Mouse (Mus musculus): ENCODE results near the gene Ttc38.

Gene Ttc38

DNA sequence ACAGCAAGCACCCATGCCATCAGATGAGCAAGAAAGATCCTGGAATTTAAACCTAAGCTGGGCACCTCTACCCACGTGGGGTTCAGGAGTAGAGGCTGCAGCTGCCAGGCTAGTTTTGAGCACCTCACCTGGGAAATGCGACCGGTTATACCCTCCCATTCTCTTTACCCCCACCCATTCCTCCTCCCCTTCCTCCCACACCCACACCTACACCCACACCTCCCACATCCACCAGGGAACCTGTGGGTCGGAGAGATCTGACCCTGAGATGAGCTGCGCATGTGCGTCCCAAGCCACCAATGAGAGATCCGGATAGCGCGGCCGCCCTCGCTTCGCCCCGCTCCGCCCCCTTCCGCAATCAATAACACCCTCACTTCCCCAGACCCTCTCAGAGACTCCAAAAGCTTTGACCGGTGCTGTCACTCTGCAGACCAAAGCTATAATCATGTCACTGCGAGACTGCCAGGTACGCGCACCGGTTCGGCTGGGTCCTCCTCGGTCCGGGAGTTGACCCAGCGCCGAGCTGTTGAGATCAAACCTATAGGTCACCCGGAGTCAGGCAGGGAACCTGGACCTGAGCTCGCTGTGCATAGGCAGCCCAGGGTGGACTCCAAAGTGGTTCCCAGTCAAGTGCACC, at the start of gene Ttc38:
Ttc38 (plus strand) TSS at position 353 of the 637 bp plus-strand sequence.
- DNase-seq: peak; percentile 84

GRCm38 (mm10) chr15:85783146-85783545, 49.0 kb upstream of the Ttc38 start:
- no peak for DNase-seq

DNA sequence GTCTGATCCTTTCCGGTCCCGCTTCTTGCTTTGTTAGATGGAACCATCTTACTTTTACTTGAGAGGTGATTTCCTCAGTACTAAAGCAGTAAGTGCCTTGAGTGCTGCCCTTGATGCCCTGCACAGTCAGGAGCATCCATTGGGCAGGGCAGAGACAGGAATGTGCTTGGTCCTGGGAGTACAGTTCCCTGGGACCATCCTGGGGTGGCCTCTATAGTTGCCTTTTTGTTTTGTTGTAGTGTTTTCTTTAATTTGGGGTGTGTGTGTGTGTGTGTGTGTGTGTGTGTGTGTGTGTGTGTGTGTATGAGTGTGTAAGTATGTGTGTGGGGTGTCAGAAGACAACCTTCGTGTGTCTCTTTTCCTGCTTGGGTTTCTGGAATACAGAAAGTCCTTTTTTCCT, 47.8 kb upstream of the Ttc38 start:
- DNase-seq: no peak

GRCm38 (mm10) chr15:85786711-85787110, 45.4 kb upstream of the Ttc38 start:
- no peak for DNase-seq

- DNase-seq: no peak
Measured at GRCm38 (mm10) chr15:85787482-85787881, 44.6 kb upstream of the Ttc38 start.

GRCm38 (mm10) chr15:85788051-85788450, 44.1 kb upstream of the Ttc38 start:
- DNase-seq: no peak

- DNase-seq: no peak
Measured at GRCm38 (mm10) chr15:85788633-85789032, 43.5 kb upstream of the Ttc38 start.

DNA sequence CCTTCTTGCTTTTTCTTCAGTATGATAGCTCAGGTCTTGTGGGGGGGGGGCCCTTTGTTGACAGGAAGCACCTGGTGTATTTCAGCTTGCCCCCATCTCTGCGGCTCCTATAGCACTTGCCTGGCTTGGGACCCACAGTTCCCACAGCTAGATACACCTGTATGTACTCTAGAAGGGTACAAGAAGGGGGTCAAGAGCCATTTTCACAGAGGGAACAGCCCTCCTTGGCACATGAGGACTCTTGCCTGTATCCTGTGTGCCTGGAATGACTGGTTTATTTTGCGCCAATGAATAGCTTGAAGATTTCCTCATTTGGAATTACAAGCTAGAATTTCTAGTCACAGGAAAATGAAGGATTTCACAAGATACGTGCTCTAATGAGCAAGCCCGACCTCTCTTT, 40.7 kb upstream of the Ttc38 start:
- no peak for DNase-seq

DNA sequence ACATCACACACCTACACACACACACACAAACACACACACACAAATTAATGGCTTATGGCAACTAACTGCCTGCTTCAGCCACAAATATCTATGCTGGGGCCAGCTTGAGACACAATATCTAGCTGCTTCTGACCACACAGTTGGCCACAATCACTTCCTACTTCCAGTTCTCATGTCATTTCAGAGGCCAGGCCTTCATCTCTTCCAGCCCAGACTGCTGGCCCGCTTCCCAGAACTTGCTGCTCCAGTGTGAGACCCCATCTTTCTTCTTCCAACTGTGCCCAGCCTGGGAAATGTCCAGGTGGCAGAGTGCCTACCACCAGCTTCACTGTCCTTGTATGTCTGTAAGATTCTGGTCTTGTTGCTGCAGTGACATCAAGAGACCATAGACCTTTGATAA, 39.3 kb upstream of the Ttc38 start:
- no peak for DNase-seq

GRCm38 (mm10) chr15:85795516-85795915, 36.6 kb upstream of the Ttc38 start:
- no peak for DNase-seq

GRCm38 (mm10) chr15:85798676-85799075, 33.4 kb upstream of the Ttc38 start:
- DNase-seq: no peak

DNA sequence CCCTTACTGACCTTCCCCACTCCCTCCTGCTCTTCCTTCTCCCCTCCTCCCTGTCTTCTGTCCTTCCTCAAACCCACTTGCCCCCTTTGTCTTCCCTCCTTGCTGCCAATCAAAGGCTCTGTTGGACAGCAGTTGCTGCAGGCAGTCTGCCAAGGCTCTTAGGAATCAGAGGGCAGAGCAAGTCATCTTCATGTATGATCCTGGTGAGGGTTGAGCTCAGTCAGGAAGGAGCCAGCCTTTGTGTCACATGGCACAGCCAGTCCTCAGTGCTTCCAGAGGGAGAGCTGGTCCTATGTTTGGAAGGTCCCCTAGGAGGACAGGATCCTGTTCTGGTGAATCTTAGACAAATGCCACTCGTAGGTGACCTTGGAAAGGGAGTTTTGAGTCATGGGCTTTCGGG, 29.2 kb upstream of the Ttc38 start:
- no peak for DNase-seq

DNA sequence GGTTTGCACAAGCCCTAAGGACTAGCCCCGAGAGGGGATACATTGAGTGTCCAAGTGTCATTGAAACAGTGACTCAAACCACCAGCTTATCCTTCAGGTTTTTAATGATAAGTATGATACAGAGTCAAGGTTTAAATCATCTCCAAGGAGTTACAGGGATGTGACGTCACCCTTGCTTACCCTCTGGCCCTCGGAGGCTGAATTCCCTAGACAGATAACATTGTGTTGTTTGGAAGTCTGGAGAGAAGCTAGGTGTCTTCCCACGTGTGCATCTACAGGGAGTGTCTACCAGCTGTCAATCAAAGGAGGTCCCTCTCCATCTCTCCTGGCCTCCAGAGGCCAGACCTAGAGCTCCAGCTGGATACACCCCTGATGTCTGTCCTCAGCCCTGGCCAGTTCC, 25.2 kb upstream of the Ttc38 start:
- DNase-seq: no peak

GRCm38 (mm10) chr15:85807404-85807803, 24.7 kb upstream of the Ttc38 start:
- no peak for DNase-seq

DNA sequence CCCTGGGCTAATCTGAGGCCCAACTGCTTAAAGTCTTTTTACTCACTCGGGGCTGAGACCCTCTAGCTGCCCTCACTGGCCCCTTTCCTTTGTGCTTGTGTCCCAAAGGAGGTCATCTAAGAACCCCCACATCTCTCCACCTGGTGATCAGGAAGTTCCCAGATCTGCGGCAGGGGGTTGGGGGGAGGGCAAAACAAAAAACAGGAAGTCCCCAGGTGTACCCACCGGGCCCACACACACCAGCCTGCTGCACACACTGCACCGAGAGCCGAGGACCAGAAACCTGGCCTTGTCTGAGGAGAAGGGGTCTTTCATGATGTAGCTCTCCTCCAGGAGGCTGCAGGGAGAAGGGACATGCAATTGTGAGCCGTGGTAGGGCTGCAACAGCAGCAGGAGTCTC, 24.1 kb upstream of the Ttc38 start:
- DNase-seq: no peak

GRCm38 (mm10) chr15:85808434-85808833, 23.7 kb upstream of the Ttc38 start:
- no peak for DNase-seq

DNA sequence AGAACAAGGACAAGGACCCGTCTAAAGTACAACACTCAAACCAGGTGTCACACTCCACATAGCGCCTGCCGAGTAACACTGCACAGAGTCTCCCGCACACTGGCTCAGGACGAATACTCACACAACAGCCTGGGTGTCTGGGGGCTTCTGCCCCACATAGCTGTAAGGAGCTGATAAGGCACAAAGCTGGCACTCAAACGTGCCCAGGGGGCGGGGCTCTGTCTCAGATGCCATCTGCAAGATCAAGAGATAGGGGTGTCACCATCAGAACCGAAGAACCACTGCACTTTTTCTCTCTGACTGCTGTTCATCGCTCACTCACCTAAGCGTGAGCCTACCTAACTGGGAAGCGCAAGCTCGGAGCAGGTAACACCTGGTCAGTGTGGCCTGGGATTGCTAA, 23.0 kb upstream of the Ttc38 start:
- no peak for DNase-seq

GRCm38 (mm10) chr15:85810462-85810805, 21.7 kb upstream of the Ttc38 start:
- no peak for DNase-seq

GRCm38 (mm10) chr15:85810806-85811521, 21.1 kb upstream of the Ttc38 start:
- DNase-seq: peak; percentile 86

GRCm38 (mm10) chr15:85811535-85812277, 20.4 kb upstream of the Ttc38 start, which contains the start of gene Cdpf1:
Gene Cdpf1 (minus strand): TSS chr15:85811697.
- DNase-seq: peak; percentile 99

DNA sequence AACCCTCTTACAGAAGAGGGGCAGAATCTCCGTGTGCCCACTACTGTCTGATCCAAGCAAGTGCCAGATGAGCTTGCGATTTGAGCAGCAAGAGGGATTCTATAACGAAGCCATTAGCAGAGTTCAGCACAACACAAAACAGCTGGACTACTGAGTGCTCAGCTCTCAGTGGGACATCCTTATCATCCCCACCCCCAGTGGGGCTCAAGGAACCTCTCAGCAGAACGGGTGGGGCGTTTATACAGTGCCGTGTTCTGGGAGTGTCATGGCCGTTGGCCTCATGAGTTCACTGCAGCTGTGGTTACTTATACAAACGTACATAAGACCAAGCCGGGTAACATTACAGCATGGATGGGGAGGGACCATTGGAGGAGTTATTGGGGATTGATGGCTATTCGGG, 18.7 kb upstream of the Ttc38 start:
- no peak for DNase-seq

DNA sequence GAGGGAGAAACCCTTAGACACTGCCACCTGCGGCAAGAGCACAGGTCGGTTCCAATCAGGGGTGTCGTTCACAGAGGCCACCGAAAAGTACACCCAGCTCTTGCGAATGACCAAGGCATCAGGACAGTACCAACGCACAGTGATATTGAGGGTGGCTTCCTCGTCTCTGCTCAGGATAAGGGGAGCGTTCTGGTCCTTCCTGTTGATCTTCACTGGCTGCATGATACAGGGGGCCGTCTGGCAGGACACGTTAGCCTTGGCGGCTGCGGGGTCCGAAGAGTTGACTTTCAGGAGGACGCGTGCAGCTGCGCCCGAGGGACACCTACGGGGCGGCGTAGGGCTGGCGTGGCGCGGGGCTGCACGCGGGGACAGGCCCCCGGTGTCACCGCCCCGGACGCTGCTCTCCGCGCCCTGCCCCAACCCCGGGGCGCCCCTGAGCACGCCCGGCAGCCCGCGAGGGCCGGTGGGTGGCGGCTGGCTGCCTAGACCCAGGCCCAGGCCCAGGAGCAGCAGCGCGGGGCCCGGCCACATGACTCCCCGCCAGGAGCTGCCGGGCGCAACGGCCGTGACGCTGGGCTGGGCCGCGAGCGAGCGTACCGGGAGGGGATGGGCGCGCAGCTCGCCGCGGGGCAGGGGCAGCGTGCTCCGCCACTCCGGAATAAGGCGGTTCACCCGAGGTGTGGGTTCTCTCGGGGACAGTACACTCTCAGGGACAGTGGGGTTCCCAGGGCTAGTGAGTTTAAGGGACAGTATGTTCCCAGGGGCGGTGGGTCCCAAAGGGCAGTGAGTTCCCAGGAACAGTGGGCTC, 10.7 kb upstream of the Ttc38 start, which contains the start of gene Pkdrej:
Pkdrej (minus strand) TSS at position 532 of the 808 bp plus-strand sequence.
- peak; percentile 53 for DNase-seq

GRCm38 (mm10) chr15:85822011-85822359, 10.1 kb upstream of the Ttc38 start:
- DNase-seq: no peak

All from cerebellum, adult 11 months (tissue).